Mouse (Mus musculus) urinary bladder, adult 2 months (tissue): ENCODE measurements around the gene Ptch1. TPM values are rescaled to one million over a fixed set of nuclear protein-coding genes. Genes with fewer than 3 reads are reported as not detected.
A peak's percentile ranks its signal among the peaks of the same experiment; 100 is the strongest.

Experiments used
- DNase-seq: peaks from one replicate; pipeline ENCODE4 v3.0.0; 2022; ENCODE audit warnings: low spot score
- polyA plus RNA-seq: library from polyadenylated mRNA; depleted of rRNA; stranded (reverse); fragments of >200 nt; gene quantifications from 2 replicates; pipeline ENCODE4 v1.2.3, GENCODE M21; 2012

Ptch1 gene
- polyA plus RNA-seq, 1 experiment, result 29.6 TPM

DNA sequence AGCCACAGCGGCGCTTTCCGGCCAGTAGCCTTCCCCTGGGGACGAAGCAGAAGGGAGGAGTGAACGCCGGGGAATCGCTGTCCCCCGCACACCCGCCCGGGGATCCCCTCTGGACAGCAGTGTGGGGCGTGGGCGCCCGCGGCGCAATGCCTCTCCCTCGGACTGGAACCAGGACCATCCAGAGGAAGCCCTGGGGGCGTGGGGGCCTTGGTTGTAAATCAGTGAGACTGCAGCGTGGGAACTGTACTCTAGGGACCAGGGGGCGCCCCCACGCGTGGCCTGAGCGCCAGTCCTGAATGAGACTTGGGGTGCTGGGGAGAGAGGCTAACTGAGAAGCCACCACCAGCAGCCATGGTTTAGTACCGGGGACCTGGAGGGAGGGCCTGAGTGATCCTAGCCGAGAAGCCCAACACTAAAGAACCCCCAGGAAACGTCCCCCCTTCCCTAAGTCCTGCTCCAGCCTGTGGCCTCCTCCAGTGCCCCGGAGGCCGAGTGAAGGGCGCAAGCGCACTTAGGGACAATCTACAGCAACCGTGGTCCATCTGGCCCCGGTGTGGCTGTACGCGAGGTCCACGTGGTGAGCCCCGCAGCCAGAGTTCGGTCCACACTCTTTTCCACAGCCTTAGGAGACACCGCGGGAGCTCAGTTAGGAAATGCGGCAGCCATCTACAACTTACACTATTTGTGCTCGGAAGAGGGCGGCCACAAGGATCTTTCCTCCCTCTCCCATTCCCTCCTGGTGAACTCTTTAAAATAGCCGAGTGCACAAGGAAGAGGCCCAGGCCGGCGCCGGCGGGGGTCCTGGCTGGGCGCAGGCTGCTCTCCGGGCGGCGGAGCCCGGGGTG, 9.4 kb downstream of the Ptch1 start:
- DNase-seq, result peak; percentile 56

DNA sequence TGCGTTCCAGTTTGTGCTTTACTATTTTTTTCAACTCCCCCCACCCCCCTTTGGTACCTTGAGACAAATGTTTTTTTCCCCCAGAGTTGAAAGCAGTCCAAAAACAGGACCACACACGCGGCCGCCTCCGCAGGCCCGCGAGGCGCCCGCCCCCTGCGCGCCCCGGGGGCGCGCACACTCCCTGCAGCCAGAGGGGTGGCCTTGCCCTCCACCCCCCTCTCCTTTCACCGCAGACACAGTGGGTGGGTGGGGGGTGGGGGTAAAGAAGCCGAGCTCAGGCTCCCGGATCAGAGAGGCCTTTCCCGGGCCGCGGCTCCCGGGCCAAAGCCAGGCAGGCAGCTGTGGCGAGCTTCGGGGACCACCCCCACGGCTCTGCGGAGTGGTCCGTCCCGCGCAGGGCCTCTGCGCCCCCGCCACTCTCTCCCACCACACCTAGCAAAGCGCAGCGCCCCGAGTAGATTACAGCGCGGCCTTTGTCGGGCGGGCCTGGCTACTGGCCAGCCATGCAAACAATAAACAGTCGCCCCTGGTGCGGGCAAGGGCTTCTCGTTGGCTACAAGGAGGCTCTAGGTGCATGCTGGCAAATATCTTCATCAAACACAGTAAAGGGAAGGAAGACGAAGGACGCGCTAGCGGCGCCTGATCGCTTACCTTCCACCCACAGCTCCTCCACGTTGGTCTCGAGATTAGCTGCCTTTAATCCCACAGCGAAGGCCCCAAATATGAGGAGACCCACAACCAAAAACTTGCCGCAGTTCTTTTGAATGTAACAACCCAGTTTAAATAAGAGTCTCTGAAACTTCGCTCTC, 10.2 kb downstream of the Ptch1 start:
- DNase-seq, result peak; percentile 78

- no peak for DNase-seq
Observed at GRCm38 (mm10) chr13:63562141-63562971, 11.0 kb downstream of the Ptch1 start.

DNA sequence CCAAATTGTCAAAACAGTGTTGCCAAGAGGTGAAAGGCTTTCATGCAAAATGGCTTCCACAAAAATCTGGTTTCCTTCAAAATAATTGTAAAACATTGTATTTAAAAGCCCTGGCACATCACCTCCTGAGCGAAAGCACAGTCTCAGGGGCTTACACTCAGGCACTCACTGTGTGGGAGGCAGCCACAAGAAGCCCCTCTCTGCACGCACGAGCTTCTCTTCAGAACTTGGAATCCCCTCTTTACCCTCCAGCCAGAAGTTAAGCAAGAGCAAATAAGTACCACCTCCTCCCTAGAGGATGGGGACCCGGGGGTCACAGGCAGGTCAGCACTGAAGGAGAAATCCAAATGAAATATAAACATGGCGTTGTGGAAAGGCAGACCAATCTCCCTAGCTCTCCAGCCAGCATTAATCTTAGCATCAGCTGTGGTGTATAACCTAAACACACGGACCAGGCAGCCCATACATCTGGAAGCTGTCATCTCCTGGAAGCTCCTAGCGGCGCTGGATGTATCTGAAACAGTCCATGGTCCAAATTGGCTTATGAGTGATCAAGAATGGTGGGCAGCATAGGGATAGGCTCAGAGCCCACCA, 15.0 kb downstream of the Ptch1 start:
- DNase-seq, result no peak

GRCm38 (mm10) chr13:63556431-63556830, 17.0 kb downstream of the Ptch1 start:
- no peak for DNase-seq

DNA sequence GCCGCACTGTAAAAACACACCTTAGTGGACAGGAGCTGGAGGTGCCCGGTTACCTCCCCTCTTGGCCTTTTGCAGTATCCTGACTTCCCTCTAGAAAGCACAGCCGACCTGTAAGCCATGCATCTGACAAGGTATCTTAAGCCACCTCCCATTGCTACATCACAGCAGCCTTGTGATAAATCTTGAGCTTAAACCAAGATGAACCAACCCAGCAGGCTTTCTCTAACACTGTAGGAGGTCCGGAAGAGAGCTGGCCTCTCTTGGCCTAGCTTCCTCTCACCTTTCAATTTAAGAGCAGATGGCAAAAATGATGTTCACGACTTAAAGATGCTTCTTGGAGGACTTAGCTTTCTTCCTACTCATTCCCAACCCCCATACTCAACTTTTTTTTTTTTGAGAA, 17.5 kb downstream of the Ptch1 start:
- DNase-seq, result no peak

DNA sequence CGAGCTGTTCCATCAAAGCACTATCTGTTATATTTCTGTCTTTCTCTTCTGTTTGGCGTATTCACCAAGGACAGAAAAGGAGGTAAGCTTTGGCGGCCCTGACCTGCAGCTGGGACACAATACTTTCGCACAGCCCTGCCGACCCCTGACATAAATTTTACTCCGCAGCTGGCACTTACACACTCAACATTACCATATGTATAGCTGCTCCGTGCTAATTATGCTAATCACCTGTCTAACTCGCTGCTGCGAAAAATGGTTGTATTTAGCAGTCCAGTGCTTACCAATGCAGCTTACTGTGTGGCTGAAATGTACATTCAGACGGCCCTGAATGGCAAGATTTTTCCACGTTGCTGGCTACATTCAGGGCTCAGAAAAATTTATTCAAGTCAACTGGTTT, 18.8 kb downstream of the Ptch1 start:
- no peak for DNase-seq

- DNase-seq, result no peak
Observed at GRCm38 (mm10) chr13:63553436-63553835, 20.0 kb downstream of the Ptch1 start.

DNA sequence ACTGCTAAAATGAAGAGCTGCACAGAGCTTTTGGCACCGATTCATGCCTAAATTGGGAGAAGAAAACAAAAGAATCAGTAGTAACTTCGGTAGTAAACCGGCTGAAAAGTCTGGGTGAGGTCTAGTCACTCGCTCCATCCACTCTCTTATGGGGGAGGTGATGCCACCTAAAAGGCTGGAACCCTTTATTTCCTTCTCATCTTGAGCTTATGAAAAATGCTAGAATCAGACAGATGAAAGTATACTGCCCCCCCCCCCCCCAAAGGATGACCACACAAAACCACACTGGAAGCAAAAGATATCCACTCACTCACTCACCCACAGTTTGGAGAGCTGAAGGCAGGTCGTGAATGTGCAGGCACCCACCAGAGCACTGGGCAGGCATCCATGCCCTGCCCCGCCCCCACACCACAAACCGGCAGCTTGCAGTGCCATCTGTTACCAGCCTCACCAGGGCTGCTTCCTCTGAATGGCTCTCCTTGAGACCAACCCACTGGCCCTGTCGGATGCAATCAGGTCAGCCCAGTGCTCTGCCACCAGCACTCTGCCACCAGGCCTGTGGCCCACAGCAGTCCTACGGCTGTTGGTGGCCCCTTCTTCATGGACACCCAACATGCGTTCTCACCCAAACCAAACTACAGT, 21.0 kb downstream of the Ptch1 start:
- no peak for DNase-seq

GRCm38 (mm10) chr13:63551552-63552290, 21.7 kb downstream of the Ptch1 start:
- DNase-seq, result no peak

DNA sequence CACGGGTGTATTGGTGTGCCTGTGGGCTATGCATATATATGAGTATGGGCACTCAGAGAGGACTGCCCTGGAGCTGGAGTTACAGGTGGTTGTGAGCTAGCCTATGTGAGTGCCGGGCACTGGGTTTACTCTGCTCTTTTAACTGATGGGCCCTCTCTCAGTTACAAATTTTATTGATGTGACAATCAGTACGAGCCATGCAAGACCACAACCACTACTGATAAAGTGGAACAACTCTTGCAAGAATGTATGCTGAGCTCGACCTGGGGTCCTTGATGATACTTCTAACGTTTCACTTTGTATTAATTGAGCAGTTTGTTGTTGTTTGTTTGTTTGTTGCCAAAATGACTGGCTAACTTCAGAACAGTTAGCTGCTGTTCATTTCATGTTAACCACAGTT, 23.0 kb downstream of the Ptch1 start:
- no peak for DNase-seq

DNA sequence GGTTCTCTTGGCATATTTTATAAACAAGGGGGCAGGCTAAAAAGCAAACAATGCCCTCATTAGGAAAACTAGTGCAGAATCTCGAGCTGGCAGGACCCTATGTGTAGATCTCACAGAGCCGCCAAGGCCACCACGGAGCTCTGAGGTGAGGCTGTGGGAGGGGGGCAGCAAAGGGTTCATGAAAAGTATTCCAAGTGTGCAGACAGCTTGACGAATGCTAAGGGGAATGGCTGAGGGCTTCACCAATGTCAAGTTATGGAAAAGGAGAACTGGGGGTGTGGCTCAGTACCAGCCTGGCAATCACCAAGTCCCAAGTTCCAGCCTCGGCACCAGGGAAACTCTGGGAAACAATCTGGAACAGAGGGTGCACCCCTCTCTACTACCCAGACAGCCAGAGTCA, 24.2 kb downstream of the Ptch1 start:
- no peak for DNase-seq

- no peak for DNase-seq
Observed at GRCm38 (mm10) chr13:63548571-63548970, 24.8 kb downstream of the Ptch1 start.

- no peak for DNase-seq
Observed at GRCm38 (mm10) chr13:63545291-63545690, 28.1 kb downstream of the Ptch1 start.

GRCm38 (mm10) chr13:63544967-63545253, 28.5 kb downstream of the Ptch1 start:
- DNase-seq, result no peak

GRCm38 (mm10) chr13:63544119-63544966, 29.1 kb downstream of the Ptch1 start:
- DNase-seq, result no peak

DNA sequence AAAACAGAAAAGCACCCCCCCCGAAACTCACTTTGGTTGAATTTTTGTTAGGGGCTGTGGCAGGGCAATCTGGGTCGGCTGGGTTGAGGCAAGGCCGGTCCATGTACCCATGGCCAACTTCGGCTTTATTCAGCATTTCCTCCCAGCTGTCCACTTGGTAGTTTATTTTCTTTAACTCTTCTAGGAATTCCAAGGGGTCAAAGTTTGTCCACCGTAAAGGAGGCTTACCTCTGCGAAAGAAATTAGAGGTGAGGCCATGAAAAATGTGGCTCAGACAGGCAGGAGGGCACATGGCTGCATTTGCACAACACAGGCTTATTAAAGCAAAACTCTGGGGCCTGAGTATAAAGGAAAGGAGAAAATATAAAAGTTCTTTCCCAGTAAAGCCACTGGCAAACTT, 29.9 kb downstream of the Ptch1 start:
- DNase-seq, result no peak

DNA sequence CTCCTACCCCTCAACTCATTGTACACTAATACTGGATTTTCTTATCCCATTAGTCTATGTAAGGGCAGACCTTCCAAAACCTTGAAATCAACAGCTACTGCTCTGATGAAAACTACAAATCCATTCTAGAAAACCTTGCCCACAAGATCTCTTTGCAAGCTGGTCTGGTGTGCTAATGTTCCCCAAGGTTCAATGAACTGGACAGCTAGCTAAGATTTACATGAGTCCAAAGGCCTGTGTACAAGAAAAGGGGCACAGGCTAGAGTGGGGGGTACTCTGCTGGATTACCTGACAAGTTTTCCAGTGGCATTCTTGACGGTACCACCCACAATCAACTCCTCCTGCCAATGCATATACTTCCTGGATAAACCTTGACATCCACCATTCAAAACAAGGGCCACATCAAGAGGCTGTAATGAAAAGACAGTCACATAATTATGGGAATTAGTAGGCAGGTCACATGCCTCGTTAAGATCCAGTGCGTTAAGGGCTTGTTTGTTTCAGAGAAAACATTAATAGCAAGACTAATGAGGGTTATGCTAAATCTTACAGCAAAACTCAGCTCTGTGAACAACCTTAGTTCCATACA, 30.5 kb downstream of the Ptch1 start:
- no peak for DNase-seq

DNA sequence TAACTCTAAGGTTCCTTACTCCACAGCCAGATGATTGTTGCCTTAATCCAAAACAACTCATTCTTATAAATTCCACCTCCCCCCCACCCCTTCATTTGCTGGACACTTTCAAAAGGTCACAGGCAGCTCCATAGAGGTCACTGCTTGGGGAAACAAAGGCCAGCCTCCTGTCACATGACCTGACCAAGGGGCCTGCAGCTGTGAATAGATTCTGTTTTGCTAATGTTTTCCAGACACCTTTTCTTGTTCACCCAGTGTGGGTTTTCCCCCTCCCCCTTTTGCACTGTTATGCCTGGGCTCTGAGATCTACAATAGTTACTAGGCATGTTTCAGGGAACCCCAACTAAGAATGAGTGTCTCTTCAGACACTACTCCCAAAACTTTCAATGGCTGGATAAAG, 31.9 kb downstream of the Ptch1 start:
- DNase-seq, result no peak
